Mouse (Mus musculus) liver, embryonic 16.5 days (tissue): ENCODE measurements at regions not wholly inside any gene's neighbourhood (a gene's known extent, or its start where the extent isn't known, plus 50 kb on each side); places are given as distances from the start of the nearest gene placed in this dataset.

Experiments
- ATAC-seq: fragments of 200-750 bp; cut with Nextera tagmentation; 2 replicates; pipeline ENCODE4 v1.8.0; 2017; ENCODE audit warnings: low read depth, mild to moderate bottlenecking, moderate number of reproducible peaks, moderate library complexity
- H3K27ac ChIP-seq: fragments of 300-500 bp; sonication (generic); 2 replicates; pipeline ENCODE4 v1.5.1; 2014; ENCODE audit warnings: mild to moderate bottlenecking, low read length
- H3K27me3 ChIP-seq: fragments of 300-500 bp; sonication (generic); 2 replicates; pipeline ENCODE4 v1.6.1; 2014; ENCODE audit warnings: low read depth, low read length, mixed read lengths; ENCODE audit not compliant: control insufficient read depth, insufficient read depth
- H3K36me3 ChIP-seq: fragments of 300-500 bp; sonication (generic); 2 replicates; pipeline ENCODE4 v1.6.1; 2014; ENCODE audit warnings: mild to moderate bottlenecking; ENCODE audit not compliant: control insufficient read depth, insufficient read depth
- H3K4me1 ChIP-seq: fragments of 300-500 bp; sonication (generic); 2 replicates; pipeline ENCODE4 v1.6.1; 2014; ENCODE audit warnings: low read depth, low read length, mixed read lengths; ENCODE audit not compliant: control insufficient read depth
- H3K4me2 ChIP-seq: fragments of 300-500 bp; sonication (generic); 2 replicates; pipeline ENCODE4 v1.6.1; 2014; ENCODE audit warnings: low read depth, low read length, mixed read lengths
- H3K4me3 ChIP-seq: fragments of 300-500 bp; sonication (generic); 2 replicates; pipeline ENCODE4 v1.5.1; 2014; ENCODE audit warnings: low read depth, mild to moderate bottlenecking, low read length
- H3K9ac ChIP-seq: fragments of 300-500 bp; sonication (generic); 2 replicates; pipeline ENCODE4 v1.6.1; 2014; ENCODE audit warnings: low read depth, low read length
- H3K9me3 ChIP-seq: fragments of 300-500 bp; sonication (generic); replicated peaks from 2 replicates; pipeline ENCODE4 v1.6.1; 2016; ENCODE audit warnings: low read length; ENCODE audit not compliant: control insufficient read depth
- WGBS: fragments of 180-500 bp; shearing (Covaris S2); extraction: QIAGEN DNeasy Blood & Tissue Kit; methylation state at CpG from one replicate; pipeline ENCODE4 v1.1.7; 2014; ENCODE audit not compliant: insufficient replicate concordance; 5-methylcytosine and 5-hydroxymethylcytosine counted together

DNA sequence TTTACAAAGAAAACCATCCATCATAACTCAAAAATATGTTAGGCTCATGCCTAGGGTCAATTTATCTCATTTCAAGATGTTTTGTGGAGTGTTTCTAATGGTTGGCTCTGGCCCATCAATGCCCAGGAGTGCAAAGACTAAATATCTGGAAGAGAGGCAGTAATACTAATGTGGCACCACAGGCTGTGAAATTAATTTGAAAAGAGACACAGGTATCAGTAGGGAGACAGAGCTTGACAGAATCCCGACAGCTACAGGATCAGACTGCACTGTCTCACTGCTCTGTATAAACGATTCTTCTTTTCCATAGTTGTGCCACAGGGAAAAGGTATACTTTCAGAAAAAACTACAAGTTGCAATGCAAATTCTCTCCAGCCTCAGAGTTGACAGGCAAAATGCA, 308.1 kb upstream of the Emcn start:
- H3K27me3 ChIP-seq = no peaks in the 10 kb centered on the region
- no peak overlapping the region for H3K4me2 ChIP-seq
- H3K4me1 ChIP-seq = no peaks in the 10 kb centered on the region
- WGBS = 50% methylated on average over 2 of the region's 2 CpGs
- H3K27ac ChIP-seq = no peak overlapping the region
- no peak overlapping the region for H3K9ac ChIP-seq
- no peaks in the 10 kb centered on the region for H3K36me3 ChIP-seq
- no peak overlapping the region for H3K4me3 ChIP-seq
- no peaks in the 10 kb centered on the region for H3K9me3 ChIP-seq
- no peak for ATAC-seq

GRCm38 (mm10) chr3:137039638-137040037, 301.2 kb upstream of the Emcn start:
- Histone ChIP-seq H3K9ac (no peak overlapping the region), H3K27me3 (no peaks in the 10 kb centered on the region), H3K9me3 (no peaks in the 10 kb centered on the region), H3K4me1 (no peaks in the 10 kb centered on the region), H3K36me3 (no peaks in the 10 kb centered on the region), H3K27ac (no peak overlapping the region), H3K4me2 (no peak overlapping the region), H3K4me3 (no peak overlapping the region)
- no peak for ATAC-seq
- 64% methylated on average over 8 of the region's 8 CpGs for WGBS

DNA sequence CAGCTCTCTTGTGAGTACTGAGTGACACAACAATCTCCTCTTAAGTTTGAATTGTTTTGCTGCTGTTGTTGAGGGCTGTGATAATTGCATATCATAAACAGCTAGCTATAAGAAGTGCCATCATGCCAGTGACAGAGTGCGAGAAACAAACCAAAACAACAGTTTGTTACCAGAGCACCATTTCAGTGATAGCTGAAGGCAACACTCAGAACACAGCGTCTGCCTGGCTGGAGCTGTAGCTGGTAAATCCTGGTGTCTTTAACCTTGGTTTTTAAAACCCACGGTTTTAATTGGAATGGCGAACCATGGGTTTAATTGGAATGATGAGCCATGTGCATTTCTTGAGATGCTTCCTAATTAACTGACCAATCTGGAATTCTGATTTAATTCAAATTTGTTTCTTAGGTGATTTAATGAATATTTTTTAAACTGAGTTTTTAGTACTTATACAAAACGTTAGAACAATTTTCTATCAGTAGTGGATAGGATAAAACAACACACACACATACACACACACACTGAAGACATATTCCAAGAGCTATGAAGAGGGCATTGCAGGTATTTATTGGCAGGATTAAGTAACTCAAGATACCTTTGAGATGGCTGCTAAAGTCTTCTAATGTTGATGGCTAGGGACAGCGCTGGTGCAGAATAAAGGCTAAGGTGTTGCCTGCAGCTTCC, 284.2 kb upstream of the Emcn start:
- Histone ChIP-seq H3K27me3 (no peaks in the 10 kb centered on the region), H3K4me2 (no peak overlapping the region), H3K27ac (no peak overlapping the region), H3K4me1 (no peaks in the 10 kb centered on the region), H3K4me3 (no peak overlapping the region), H3K9me3 (no peaks in the 10 kb centered on the region), H3K36me3 (no peaks in the 10 kb centered on the region), H3K9ac (no peak overlapping the region)
- WGBS = 61% methylated on average over 6 of the region's 6 CpGs
- no peak for ATAC-seq

DNA sequence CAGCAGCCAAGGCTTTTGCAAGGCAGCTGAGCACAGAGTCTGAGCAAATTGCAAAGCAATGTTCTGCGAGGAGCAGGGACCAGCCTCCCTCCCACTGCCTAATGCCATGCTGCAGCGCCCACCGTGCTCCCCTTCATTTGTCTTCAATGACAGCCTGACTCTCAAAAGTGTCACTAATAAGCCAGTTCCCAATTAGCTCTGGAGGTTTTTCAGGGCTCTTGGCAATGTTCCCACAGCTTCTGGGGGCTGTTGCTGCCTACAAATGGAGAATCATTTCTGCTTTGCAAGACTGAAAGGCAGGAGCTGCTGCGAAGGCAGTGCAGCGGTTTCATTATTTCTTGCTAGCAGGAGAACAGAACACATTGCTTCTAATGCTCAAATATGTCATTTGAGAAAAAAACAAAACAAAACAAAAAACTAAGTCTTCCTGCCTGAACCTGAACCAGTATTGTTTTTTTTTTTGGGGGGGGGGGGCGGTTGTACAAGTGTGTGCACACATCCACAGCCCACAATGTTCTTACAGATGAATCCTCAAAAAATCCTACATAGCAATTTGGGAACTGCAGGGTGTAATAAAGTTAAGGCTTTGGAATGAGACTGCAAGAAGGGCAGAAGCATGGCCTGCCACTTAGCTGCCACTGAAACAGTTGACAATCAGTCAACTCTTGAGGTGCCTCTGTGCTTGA, 283.5 kb upstream of the Emcn start:
- H3K4me1 ChIP-seq = no peaks in the 10 kb centered on the region
- 66% methylated on average over 6 of the region's 6 CpGs for WGBS
- no peaks in the 10 kb centered on the region for H3K27me3 ChIP-seq
- H3K9ac ChIP-seq = no peak overlapping the region
- no peak overlapping the region for H3K4me2 ChIP-seq
- no peak overlapping the region for H3K27ac ChIP-seq
- no peaks in the 10 kb centered on the region for H3K36me3 ChIP-seq
- H3K4me3 ChIP-seq = no peak overlapping the region
- no peaks in the 10 kb centered on the region for H3K9me3 ChIP-seq
- ATAC-seq = no peak

GRCm38 (mm10) chr3:137057911-137058260, 283.0 kb upstream of the Emcn start:
- WGBS = 70% methylated on average over 4 of the region's 4 CpGs
- Histone ChIP-seq H3K27me3 (no peaks in the 10 kb centered on the region), H3K4me1 (no peaks in the 10 kb centered on the region), H3K4me3 (no peak overlapping the region), H3K36me3 (no peaks in the 10 kb centered on the region), H3K9ac (no peak overlapping the region), H3K4me2 (no peak overlapping the region), H3K9me3 (no peaks in the 10 kb centered on the region), H3K27ac (no peak overlapping the region)
- ATAC-seq = no peak

- Histone ChIP-seq H3K36me3 (no peaks in the 10 kb centered on the region), H3K4me1 (no peaks in the 10 kb centered on the region), H3K9ac (no peak overlapping the region), H3K4me2 (no peak overlapping the region), H3K9me3 (no peaks in the 10 kb centered on the region), H3K27me3 (no peaks in the 10 kb centered on the region), H3K27ac (no peak overlapping the region), H3K4me3 (no peak overlapping the region)
- WGBS = 54% methylated on average over 2 of the region's 2 CpGs
- ATAC-seq = no peak
Measured at GRCm38 (mm10) chr3:137062067-137062466, 278.8 kb upstream of the Emcn start.

GRCm38 (mm10) chr3:137067336-137067735, 273.5 kb upstream of the Emcn start:
- Histone ChIP-seq H3K9ac (no peak overlapping the region), H3K4me2 (no peak overlapping the region), H3K4me3 (no peak overlapping the region), H3K9me3 (no peaks in the 10 kb centered on the region), H3K36me3 (no peaks in the 10 kb centered on the region), H3K27me3 (no peaks in the 10 kb centered on the region), H3K4me1 (no peaks in the 10 kb centered on the region), H3K27ac (no peak overlapping the region)
- 65% methylated on average over 1 of the region's 1 CpGs for WGBS
- no peak for ATAC-seq

GRCm38 (mm10) chr3:137069334-137069733, 271.5 kb upstream of the Emcn start:
- ATAC-seq = no peak
- no peak overlapping the region for H3K27ac ChIP-seq
- no peak overlapping the region for H3K9ac ChIP-seq
- no peak overlapping the region for H3K4me3 ChIP-seq
- no peaks in the 10 kb centered on the region for H3K4me1 ChIP-seq
- H3K9me3 ChIP-seq = no peaks in the 10 kb centered on the region
- WGBS = 56% methylated on average over 3 of the region's 3 CpGs
- H3K36me3 ChIP-seq = no peaks in the 10 kb centered on the region
- no peaks in the 10 kb centered on the region for H3K27me3 ChIP-seq
- no peak overlapping the region for H3K4me2 ChIP-seq

DNA sequence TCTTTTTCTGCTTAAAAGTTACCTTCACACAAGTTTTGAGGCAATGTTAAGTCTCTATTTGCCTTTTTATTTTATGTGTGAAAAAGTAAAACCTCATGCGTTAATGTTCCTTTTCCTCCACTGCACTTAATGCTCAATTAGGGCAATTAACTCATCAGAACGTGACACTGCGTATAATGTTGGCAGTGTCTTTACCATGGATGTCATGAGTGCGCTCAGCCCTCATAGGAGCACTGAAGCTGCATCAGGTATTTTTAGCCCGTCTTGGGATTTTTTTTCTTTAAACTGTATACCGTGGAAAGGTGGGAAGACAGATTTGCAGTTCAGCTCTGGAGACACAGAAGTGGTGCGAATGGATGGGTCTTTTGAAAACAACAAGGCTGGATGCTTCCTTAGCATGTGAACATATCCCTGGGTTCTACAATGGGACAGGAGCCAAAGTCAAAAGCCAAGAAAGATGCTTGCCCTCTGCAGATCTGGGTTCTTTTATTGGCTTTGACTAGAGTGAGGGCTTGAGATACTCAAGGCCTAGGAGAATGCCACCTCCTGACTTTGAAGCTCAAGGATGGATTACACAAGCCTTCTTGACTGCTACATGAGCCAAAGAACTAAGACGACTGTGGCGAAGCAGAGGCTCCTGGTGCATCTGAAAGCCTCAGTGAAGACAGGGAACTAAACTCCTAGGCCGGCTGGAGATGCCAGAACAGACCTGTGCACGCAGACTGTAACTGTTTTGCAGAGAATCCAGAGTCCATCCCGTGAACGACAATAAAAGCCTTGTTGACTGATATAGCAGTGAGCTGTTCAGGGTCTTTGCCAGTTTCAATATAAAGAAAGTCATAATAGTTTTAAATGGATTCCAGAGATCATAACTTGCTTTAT, 262.9 kb upstream of the Emcn start:
- H3K4me3 ChIP-seq = no peak overlapping the region
- no peak overlapping the region for H3K27ac ChIP-seq
- H3K4me1 ChIP-seq = no peaks in the 10 kb centered on the region
- ATAC-seq = no peak
- H3K4me2 ChIP-seq = no peak overlapping the region
- H3K9me3 ChIP-seq = no peaks in the 10 kb centered on the region
- H3K27me3 ChIP-seq = no peaks in the 10 kb centered on the region
- H3K9ac ChIP-seq = no peak overlapping the region
- no peaks in the 10 kb centered on the region for H3K36me3 ChIP-seq
- WGBS = 69% methylated on average over 13 of the region's 13 CpGs
